Mouse (Mus musculus): Measurements from ENCODE around the gene Zc3h7b.
"Not testable (repeated sequence)": the region's sequence is repeated elsewhere in the genome, so short reads cannot be mapped to it uniquely, and the experiment has no call there.

GRCm38 (mm10) chr15:81701350-81701749 is 43.5 kb upstream of the Zc3h7b start:
- peak; percentile 37 for TF ChIP-seq CTCF (IDR thresholded peaks at IDR 0.05; ENCODE audit: low read depth)
- not testable (repeated sequence) for TF ChIP-seq EP300 (IDR thresholded peaks at IDR 0.05; ENCODE audit: low read depth)
